Mouse (Mus musculus): ENCODE results near the gene Rerg. TPM values are rescaled to one million over a fixed set of nuclear protein-coding genes. Genes with fewer than 3 reads are reported as not detected.

The Rerg gene
- 3.2 and 3.6 TPM in 2 replicates for polyA plus RNA-seq (2015; fragmentation: Nextera tagmentation; extraction: Ambion mirVana)

DNA sequence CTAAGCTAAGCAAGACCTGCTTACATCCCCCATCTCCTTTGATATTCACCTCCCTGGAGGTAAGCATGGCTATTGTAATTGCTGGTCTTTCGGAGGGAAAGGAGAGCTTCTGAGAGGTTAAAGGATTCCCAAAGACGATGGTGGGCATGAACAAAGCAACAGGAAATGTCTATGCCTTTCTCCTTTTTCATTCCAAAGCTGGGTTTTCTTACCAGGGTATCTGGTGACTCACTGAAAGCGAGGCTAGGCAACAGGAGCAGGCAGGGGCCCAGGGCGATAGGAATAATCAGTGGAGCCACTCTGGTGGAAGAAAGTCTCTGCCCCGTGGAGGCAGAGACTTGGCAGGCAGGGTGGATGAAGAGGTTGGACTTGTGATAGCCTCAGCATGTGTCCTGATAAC lies at the start of gene Rerg:
Gene Rerg, minus strand, starts transcription at position 272 of the 400 bp plus-strand sequence.
- Histone ChIP-seq H3K36me3 (no peaks in the 10 kb centered on the region), H3K4me1 (replicated peaks) (peaks cover 16% of the 10 kb centered on the region), H3K4me3 (peak within 1 kb of the TSS; percentile 53), H3K4me2 (peak within 1 kb of the TSS; percentile 93), H3K9me3 (no peaks in the 10 kb centered on the region), H3K9ac (peak within 1 kb of the TSS; percentile 70), H3K27ac (no peak within 1 kb of the TSS), H3K27me3 (peaks cover 30% of the 10 kb centered on the region)
- 12% methylated on average over 5 of the region's 5 CpGs for WGBS
- no peak for ATAC-seq (ENCODE audit: low FRiP score)

DNA sequence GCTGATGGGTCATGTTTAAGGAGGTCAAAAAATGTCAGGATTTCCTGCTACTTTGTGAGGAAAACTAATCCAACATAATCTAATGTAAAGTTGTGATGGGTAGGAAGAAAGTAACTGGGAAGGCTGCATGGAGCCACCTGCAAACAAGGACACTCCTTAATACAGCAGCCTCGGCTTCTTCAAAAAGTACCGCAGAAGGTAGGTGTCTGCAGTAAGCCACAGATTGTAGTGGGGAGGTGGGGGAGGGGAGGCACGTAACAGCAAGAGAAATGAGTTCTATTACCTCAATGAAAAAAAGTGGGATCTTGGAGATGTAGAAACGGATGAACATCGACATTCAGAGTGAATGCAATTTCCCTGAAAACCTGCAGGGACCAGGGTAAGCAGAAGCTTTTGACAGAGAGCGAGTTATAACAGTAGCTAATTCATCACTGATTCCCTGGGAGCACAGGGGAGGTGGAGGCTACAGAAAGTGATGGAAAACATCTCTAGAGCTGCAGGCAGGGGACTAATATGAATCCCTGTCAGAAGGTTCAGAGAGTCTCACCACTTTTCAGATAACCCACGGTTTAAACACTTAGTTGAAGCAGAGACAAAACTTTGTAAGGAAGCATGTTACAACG lies 47.7 kb upstream of the Rerg start:
- no peak for ATAC-seq (ENCODE audit: low FRiP score)
- 77% methylated on average over 8 of the region's 8 CpGs for WGBS
- no peak overlapping the region for H3K27ac ChIP-seq
- H3K4me2 ChIP-seq: no peak overlapping the region
- no peaks in the 10 kb centered on the region for H3K27me3 ChIP-seq
- no peaks in the 10 kb centered on the region for H3K9me3 ChIP-seq
- no peaks in the 10 kb centered on the region for H3K36me3 ChIP-seq
- no peak overlapping the region for H3K4me3 ChIP-seq
- no peaks in the 10 kb centered on the region for H3K4me1 ChIP-seq (replicated peaks)
- H3K9ac ChIP-seq: no peak overlapping the region

DNA sequence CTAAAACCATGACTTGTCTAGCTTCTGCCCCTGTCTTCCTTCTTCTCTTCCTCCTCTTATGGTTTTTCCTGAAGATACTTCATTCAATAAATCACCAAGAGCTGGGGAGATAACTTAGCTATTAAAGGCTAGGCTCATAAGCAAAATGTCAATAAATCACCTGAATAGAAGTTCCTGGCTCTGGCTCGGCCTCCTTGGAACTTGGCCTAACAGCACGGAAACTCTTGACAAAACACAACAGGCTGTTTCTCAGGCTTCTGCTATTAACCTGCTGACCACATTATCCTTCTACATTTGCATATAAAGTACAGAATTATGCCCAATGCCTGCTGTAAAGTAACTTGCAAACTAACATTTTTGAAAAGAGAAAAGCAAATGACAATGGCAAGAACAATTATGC lies 41.1 kb upstream of the Rerg start:
- Histone ChIP-seq H3K4me3 (no peak overlapping the region), H3K27ac (no peak overlapping the region), H3K4me1 (replicated peaks) (no peaks in the 10 kb centered on the region), H3K9ac (no peak overlapping the region), H3K36me3 (no peaks in the 10 kb centered on the region), H3K9me3 (no peaks in the 10 kb centered on the region), H3K4me2 (no peak overlapping the region), H3K27me3 (no peaks in the 10 kb centered on the region)
- ATAC-seq (ENCODE audit: low FRiP score): no peak
- 80% methylated on average over 2 of the region's 2 CpGs for WGBS

DNA sequence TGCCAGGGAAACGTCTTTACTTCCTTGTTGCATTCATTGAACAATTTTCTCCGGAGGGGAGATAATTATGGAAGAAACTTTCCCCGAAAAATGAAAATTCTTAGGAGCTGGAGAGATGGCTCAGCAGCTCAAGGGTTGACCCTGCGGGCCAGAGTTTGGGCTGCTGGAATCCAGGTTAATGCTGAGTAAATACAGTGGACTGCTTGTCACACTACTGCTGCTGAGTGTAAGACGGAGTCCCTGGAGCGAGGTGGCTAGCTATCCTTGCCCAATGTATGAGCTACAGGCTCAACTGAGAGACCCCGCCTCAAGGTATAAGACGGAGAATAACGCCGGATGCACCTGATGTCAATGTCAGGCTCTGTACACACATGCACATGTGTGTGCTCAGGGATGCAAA lies 40.7 kb upstream of the Rerg start:
- Histone ChIP-seq H3K9ac (no peak overlapping the region), H3K27me3 (no peaks in the 10 kb centered on the region), H3K4me3 (no peak overlapping the region), H3K9me3 (no peaks in the 10 kb centered on the region), H3K4me2 (no peak overlapping the region), H3K4me1 (replicated peaks) (no peaks in the 10 kb centered on the region), H3K36me3 (no peaks in the 10 kb centered on the region), H3K27ac (no peak overlapping the region)
- no peak for ATAC-seq (ENCODE audit: low FRiP score)
- 92% methylated on average over 10 of the region's 10 CpGs for WGBS

DNA sequence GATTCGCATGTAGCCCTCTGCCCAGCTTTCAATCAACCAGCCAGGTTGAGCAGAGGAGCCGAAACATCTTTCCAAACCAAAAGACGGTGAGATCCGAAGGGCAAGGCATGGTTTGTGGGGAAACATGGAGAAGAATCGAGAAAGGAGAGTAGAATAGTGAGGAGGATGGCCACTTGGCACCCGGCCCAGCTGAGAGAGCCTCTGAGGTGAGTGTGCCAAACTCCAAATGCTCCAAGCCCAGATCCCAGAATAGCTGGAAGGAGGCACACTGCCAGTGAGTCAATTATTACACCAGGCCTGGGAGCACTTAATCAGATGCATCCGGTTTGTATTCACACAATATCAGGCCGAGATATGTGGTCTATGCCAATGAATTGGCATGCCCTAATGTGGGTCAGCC lies 39.7 kb upstream of the Rerg start:
- WGBS: 81% methylated on average over 8 of the region's 8 CpGs
- no peaks in the 10 kb centered on the region for H3K36me3 ChIP-seq
- no peak overlapping the region for H3K4me3 ChIP-seq
- H3K9ac ChIP-seq: no peak overlapping the region
- no peak overlapping the region for H3K4me2 ChIP-seq
- H3K4me1 ChIP-seq (replicated peaks): no peaks in the 10 kb centered on the region
- no peak overlapping the region for H3K27ac ChIP-seq
- ATAC-seq (ENCODE audit: low FRiP score): no peak
- no peaks in the 10 kb centered on the region for H3K27me3 ChIP-seq
- no peaks in the 10 kb centered on the region for H3K9me3 ChIP-seq

DNA sequence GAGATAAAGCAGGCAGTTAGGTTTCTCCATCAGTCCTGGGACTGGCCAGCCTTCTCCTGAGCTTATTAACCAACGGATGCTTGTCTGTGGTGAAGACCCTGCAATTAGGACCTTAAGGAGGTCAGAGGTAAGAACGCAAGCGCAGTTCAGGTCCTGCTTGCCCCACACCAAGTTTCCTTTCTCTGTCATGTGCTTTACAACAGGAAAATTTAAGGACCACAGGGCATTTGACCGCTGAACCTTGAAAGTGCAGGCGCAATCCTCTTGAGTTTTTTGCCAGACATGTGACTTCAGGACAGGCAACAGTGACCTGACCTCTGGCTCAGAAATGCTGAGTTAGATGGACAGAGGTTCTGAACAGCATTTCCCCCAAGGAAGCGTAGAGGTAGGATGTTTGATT lies 36.8 kb upstream of the Rerg start:
- Histone ChIP-seq H3K4me3 (no peak overlapping the region), H3K9ac (no peak overlapping the region), H3K4me2 (no peak overlapping the region), H3K27ac (no peak overlapping the region), H3K4me1 (replicated peaks) (no peaks in the 10 kb centered on the region), H3K9me3 (no peaks in the 10 kb centered on the region), H3K36me3 (no peaks in the 10 kb centered on the region), H3K27me3 (no peaks in the 10 kb centered on the region)
- ATAC-seq (ENCODE audit: low FRiP score): no peak
- WGBS: 93% methylated on average over 6 of the region's 6 CpGs

DNA sequence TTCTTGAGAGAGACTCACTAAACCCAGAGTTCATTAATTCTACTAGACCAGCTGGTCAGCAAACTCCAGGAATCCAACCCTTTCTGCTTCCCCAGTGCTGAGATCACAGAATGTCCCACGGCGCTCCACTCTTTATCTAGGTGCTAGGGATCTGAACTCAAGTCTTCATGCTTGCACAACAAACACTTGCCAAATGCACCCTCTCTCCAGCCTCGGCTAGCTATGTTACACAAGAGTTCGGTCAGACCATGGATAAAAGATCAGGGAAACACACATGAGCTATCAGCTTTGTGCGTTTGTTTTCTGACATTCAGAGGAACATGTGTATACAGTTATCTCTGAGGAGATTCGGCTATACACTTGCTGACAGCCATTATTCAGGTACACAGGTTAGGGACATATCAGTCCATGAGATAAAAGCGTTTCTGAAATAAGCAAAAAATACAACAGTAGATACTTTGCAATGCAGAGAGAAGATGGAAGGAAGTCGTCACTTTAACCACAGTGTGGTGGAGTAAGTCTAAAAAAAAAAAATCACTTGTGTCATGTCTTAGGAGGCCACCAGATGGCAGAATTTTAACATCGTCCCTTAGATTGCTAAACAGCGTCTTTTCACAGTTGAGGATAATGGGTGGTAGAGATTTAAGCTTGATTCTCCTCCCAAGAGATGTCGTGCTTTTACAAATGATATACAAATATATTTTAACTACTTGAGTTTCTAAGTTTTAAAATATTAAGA lies 35.5 kb upstream of the Rerg start:
- WGBS: 61% methylated on average over 11 of the region's 11 CpGs
- Histone ChIP-seq H3K27ac (no peak overlapping the region), H3K9me3 (no peaks in the 10 kb centered on the region), H3K4me2 (no peak overlapping the region), H3K4me3 (no peak overlapping the region), H3K9ac (no peak overlapping the region), H3K36me3 (no peaks in the 10 kb centered on the region), H3K27me3 (no peaks in the 10 kb centered on the region), H3K4me1 (replicated peaks) (no peaks in the 10 kb centered on the region)
- no peak for ATAC-seq (ENCODE audit: low FRiP score)

DNA sequence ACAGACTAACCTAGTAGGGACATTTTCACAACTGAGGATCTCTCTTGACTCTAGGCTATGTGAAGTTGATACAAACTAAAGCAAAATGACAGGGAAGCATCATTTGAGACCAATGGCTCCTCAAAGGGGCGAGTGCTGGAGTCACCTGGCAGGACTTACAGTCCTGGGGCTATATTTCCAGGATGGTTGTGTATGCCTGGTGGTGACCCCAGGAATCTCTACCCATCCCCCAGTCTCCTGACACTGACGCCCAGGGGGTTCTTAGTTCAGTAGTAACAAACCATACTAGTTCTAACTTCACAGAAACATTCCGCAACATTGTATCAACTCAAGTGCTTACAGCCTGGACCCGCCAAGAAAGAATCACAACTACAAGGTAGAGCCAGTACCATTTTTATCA lies 32.4 kb upstream of the Rerg start:
- Histone ChIP-seq H3K27me3 (no peaks in the 10 kb centered on the region), H3K9me3 (no peaks in the 10 kb centered on the region), H3K9ac (no peak overlapping the region), H3K27ac (no peak overlapping the region), H3K36me3 (no peaks in the 10 kb centered on the region), H3K4me2 (no peak overlapping the region), H3K4me3 (no peak overlapping the region), H3K4me1 (replicated peaks) (no peaks in the 10 kb centered on the region)
- ATAC-seq (ENCODE audit: low FRiP score): no peak
- 92% methylated on average over 4 of the region's 4 CpGs for WGBS

DNA sequence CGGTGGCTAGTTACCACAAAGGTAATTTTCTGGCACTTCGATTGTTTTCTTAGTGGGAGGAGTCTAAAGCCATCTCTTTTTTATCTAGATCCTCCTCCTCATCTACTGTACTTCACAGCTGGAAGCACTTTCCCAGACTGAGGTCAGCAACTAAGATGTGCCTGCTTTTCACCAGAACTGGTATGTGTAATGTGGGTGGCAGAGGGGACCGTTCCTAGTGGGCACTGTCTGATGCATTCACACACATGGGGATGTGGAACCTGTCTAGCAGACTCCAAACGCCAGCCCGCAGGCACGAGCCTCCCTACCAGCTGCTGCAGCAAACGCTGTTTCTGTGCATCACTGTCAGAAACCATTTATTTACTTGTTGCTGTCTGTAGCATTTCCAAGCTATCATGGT lies 31.3 kb upstream of the Rerg start:
- Histone ChIP-seq H3K9ac (no peak overlapping the region), H3K4me2 (no peak overlapping the region), H3K27me3 (no peaks in the 10 kb centered on the region), H3K9me3 (no peaks in the 10 kb centered on the region), H3K4me1 (replicated peaks) (no peaks in the 10 kb centered on the region), H3K27ac (no peak overlapping the region), H3K4me3 (no peak overlapping the region), H3K36me3 (no peaks in the 10 kb centered on the region)
- 74% methylated on average over 7 of the region's 7 CpGs for WGBS
- no peak for ATAC-seq (ENCODE audit: low FRiP score)

DNA sequence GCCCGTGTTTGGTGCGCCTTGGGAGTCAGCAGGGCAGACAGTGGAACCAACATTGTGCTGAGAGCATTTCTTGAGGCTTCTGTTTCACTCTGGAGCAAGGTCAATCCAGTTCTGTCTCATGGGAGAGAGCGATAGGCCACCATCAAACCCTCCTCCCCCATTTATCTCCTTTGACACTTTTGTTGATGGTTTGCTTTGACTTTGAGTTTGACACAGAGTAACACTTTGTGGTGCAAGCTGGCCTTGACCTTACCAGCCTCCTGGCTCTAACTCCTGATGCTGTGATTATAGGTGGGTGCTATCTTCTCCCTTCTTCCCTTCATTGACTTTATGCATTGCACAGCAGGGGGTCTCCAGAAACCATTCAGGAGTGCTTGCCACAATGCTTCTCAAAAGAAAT lies 30.9 kb upstream of the Rerg start:
- WGBS: 92% methylated on average over 3 of the region's 3 CpGs

DNA sequence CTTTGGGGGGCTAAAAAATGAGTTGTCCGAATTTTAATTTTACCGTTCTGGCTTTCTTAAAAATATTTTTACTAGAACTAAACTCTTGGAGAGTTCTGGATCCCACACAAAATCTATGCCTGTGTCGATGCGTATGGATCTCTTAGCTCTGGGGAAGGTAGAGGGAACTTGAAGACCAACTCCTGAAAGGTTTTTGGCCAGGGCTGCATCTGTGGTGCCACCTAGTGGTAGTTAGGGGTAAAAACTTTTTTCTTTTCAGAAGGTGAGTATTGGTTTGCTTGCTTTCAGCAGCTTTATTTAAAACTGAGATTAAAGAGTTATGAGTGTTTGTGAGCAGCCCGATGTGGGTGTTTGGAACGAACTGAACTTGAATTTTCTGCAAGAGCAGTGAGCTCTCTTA lies 21.8 kb upstream of the Rerg start:
- Histone ChIP-seq H3K27ac (no peak overlapping the region), H3K36me3 (no peaks in the 10 kb centered on the region), H3K4me1 (replicated peaks) (0 out of 2 replicates have a peak, but pooled peaks cover 3% of the 10 kb centered on the region), H3K9me3 (no peaks in the 10 kb centered on the region), H3K4me3 (no peak overlapping the region), H3K4me2 (no peak overlapping the region), H3K27me3 (no peaks in the 10 kb centered on the region), H3K9ac (no peak overlapping the region)
- 29% methylated on average over 6 of the region's 6 CpGs for WGBS
- no peak for ATAC-seq (ENCODE audit: low FRiP score)

More for the DNA sequence above, 30.9 kb upstream of the Rerg start:
- Histone ChIP-seq H3K27me3 (no peaks in the 10 kb centered on the region), H3K27ac (no peak overlapping the region), H3K4me2 (no peak overlapping the region), H3K4me3 (no peak overlapping the region), H3K9ac (no peak overlapping the region), H3K36me3 (no peaks in the 10 kb centered on the region), H3K9me3 (no peaks in the 10 kb centered on the region), H3K4me1 (replicated peaks) (no peaks in the 10 kb centered on the region)
- no peak for ATAC-seq (ENCODE audit: low FRiP score)

DNA sequence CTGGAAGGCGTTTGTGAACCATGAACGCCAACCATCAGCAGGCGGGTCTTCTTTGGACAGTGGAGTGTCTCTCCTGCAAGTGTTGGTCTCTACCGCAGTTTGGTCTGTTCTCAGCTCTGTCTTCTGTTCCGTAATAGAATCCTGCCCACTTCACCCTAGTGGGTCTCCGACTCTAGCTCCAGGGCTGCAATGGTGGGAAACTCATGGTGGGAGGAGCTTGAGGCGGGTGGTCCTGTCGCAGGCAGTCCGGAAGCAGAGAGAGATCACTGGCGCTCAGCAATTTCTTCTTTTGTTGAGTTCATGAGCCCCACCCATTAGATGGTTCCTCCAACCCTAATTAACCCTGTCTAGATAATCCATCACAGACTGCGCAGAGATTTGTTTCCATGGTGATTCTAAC lies 20.7 kb upstream of the Rerg start:
- ATAC-seq (ENCODE audit: low FRiP score): no peak
- Histone ChIP-seq H3K4me2 (no peak overlapping the region), H3K9ac (no peak overlapping the region), H3K27ac (no peak overlapping the region), H3K4me3 (no peak overlapping the region), H3K36me3 (no peaks in the 10 kb centered on the region), H3K4me1 (replicated peaks) (0 out of 2 replicates have a peak, but pooled peaks cover 3% of the 10 kb centered on the region), H3K27me3 (no peaks in the 10 kb centered on the region), H3K9me3 (no peaks in the 10 kb centered on the region)
- WGBS: 88% methylated on average over 11 of the region's 11 CpGs

DNA sequence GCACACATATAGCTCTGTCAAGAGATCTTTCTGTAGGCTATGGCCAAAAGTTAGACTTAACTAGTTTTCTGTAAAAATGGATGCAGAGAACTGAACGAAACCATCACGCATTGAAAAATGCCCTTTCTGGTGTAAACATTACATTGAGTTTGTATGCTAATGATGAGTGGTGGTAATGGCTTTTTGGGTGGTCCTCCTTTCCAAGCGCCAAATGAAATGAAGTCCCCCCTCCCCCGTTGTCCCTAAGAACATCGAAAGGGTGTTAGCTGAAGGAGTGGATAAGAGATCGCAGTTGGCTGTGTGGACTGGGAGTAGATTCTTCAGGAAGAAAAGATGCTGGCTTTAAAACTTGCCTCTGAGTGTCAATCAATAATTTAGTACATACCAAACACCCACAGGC lies 20.3 kb upstream of the Rerg start:
- Histone ChIP-seq H3K4me1 (replicated peaks) (0 out of 2 replicates have a peak, but pooled peaks cover 3% of the 10 kb centered on the region), H3K27ac (no peak overlapping the region), H3K9me3 (no peaks in the 10 kb centered on the region), H3K4me3 (no peak overlapping the region), H3K36me3 (no peaks in the 10 kb centered on the region), H3K9ac (no peak overlapping the region), H3K27me3 (no peaks in the 10 kb centered on the region), H3K4me2 (no peak overlapping the region)
- WGBS: 92% methylated on average over 6 of the region's 6 CpGs
- no peak for ATAC-seq (ENCODE audit: low FRiP score)

Measured in hindbrain, embryonic 13.5 days (tissue).